Mouse (Mus musculus) heart, embryonic 11.5 days (tissue): ENCODE measurements around the gene Frmd4b. TPM values are rescaled to one million over a fixed set of nuclear protein-coding genes. Genes with fewer than 3 reads are reported as not detected.
A peak's percentile ranks its signal among the peaks of the same experiment; 100 is the strongest.

Experiments used
- ATAC-seq: fragments of 200-750 bp; cut with Nextera tagmentation; replicated peaks from 2 replicates; pipeline ENCODE4 v1.8.0; 2017; ENCODE audit warnings: moderate library complexity; ENCODE audit not compliant: insufficient number of reproducible peaks, low FRiP score, low TSS enrichment
- H3K27ac ChIP-seq: fragments of 300-500 bp; sonication (generic); 2 replicates; pipeline ENCODE4 v1.5.1; 2014; ENCODE audit warnings: mild to moderate bottlenecking, low read depth, low read length
- H3K27me3 ChIP-seq: fragments of 300-500 bp; sonication (generic); 2 replicates; pipeline ENCODE4 v1.6.1; 2014; ENCODE audit warnings: mild to moderate bottlenecking, low read length, mixed read lengths; ENCODE audit not compliant: control insufficient read depth, insufficient read depth
- H3K36me3 ChIP-seq: fragments of 300-500 bp; sonication (generic); 2 replicates; pipeline ENCODE4 v1.6.1; 2014; ENCODE audit warnings: mild to moderate bottlenecking, low read length, moderate library complexity, mixed read lengths; ENCODE audit not compliant: control insufficient read depth, insufficient read depth
- H3K4me1 ChIP-seq: fragments of 300-500 bp; sonication (generic); 2 replicates; pipeline ENCODE4 v1.6.1; 2014; ENCODE audit warnings: low read length; ENCODE audit not compliant: control insufficient read depth, insufficient read depth
- H3K4me2 ChIP-seq: fragments of 300-500 bp; sonication (generic); 2 replicates; pipeline ENCODE4 v1.6.1; 2014; ENCODE audit warnings: mild to moderate bottlenecking, moderate library complexity
- H3K4me3 ChIP-seq: fragments of 300-500 bp; sonication (generic); 2 replicates; pipeline ENCODE4 v1.5.1; 2014; ENCODE audit warnings: low read depth, low read length
- H3K9ac ChIP-seq: fragments of 300-500 bp; sonication (generic); 2 replicates; pipeline ENCODE4 v1.6.1; 2014; ENCODE audit warnings: mild to moderate bottlenecking, low read depth, low read length, moderate library complexity
- H3K9me3 ChIP-seq: fragments of 300-500 bp; sonication (generic); replicated peaks from 2 replicates; pipeline ENCODE4 v1.6.1; 2016; ENCODE audit warnings: low read length; ENCODE audit not compliant: control insufficient read depth
- WGBS: fragments of 180-500 bp; shearing (Covaris S2); extraction: QIAGEN DNeasy Blood & Tissue Kit; methylation state at CpG from one replicate; pipeline ENCODE4 v1.1.7; 2014; ENCODE audit not compliant: insufficient replicate concordance; 5-methylcytosine and 5-hydroxymethylcytosine counted together
- polyA plus RNA-seq: library from polyadenylated mRNA; unstranded; fragments of >200 nt; fragmentation: Nextera tagmentation; extraction: Ambion mirVana; gene quantifications from 2 replicates; pipeline ENCODE4 v1.2.1, GENCODE M21; 2014

The Frmd4b gene
- polyA plus RNA-seq, 1 experiment from 2014 or later, result 29.3 TPM

DNA sequence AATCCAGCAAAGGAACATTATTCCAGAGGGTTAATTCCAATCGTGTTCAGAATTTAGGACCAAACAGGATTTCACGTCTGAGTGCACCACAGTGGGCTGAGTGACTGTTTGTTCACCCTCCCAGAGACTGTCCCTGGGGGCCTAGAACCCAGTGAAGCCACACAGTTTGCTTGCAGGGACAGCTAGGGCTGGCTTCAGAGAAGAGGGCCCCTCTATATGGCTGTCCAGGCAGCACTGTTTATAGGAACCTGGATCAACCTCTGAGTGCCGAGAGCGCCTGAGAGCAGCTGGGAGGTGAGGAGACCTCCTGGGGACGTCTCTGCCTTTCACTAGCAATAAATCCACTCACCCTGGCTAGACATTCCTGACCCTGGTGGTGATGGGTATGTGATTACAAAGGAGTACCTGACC, 278.1 kb downstream of the Frmd4b start:
- WGBS, result 43% methylated on average over 5 of the region's 5 CpGs
- Histone ChIP-seq H3K4me2 (no peak overlapping the region), H3K9me3 (no peaks in the 10 kb centered on the region), H3K27ac (no peak overlapping the region), H3K27me3 (no peaks in the 10 kb centered on the region), H3K36me3 (no peaks in the 10 kb centered on the region), H3K4me1 (peaks cover 9% of the 10 kb centered on the region), H3K4me3 (no peak overlapping the region), H3K9ac (no peak overlapping the region)
- ATAC-seq, result no peak

DNA sequence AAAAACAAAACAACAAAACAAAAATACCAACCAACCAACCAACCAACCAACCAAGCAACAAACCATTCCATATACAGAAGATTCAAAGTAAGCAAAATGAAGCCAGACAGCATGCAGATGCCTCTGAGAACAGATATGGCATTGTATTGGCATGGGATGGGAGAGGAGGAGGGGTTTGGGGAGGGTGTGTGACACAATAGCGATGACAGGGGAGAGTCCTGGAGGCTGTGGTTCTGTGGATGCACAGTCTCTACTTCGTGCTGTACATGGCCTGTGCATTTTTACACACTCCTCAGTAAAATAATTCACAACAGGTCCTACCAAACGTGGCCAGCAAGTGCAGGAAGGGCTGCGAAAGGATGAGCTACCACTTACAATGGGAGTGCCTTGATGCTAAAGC, 278.5 kb downstream of the Frmd4b start:
- 49% methylated on average over 4 of the region's 4 CpGs for WGBS

GRCm38 (mm10) chr6:97333323-97333722, 284.0 kb downstream of the Frmd4b start:
- H3K27ac ChIP-seq, result no peak overlapping the region
- H3K4me2 ChIP-seq, result no peak overlapping the region
- no peaks in the 10 kb centered on the region for H3K4me1 ChIP-seq
- no peak overlapping the region for H3K9ac ChIP-seq
- no peaks in the 10 kb centered on the region for H3K36me3 ChIP-seq
- H3K4me3 ChIP-seq, result no peak overlapping the region
- 0 out of 2 replicates have a peak, but pooled peaks cover 3% of the 10 kb centered on the region for H3K9me3 ChIP-seq
- no peak for ATAC-seq
- WGBS, result 66% methylated on average over 3 of the region's 3 CpGs
- no peaks in the 10 kb centered on the region for H3K27me3 ChIP-seq

More for the DNA sequence above, 278.5 kb downstream of the Frmd4b start:
- H3K4me1 ChIP-seq, result peaks cover 9% of the 10 kb centered on the region
- H3K4me2 ChIP-seq, result no peak overlapping the region
- ATAC-seq, result no peak
- H3K36me3 ChIP-seq, result no peaks in the 10 kb centered on the region
- H3K27ac ChIP-seq, result no peak overlapping the region
- no peaks in the 10 kb centered on the region for H3K9me3 ChIP-seq
- no peak overlapping the region for H3K4me3 ChIP-seq
- H3K9ac ChIP-seq, result no peak overlapping the region
- H3K27me3 ChIP-seq, result no peaks in the 10 kb centered on the region

DNA sequence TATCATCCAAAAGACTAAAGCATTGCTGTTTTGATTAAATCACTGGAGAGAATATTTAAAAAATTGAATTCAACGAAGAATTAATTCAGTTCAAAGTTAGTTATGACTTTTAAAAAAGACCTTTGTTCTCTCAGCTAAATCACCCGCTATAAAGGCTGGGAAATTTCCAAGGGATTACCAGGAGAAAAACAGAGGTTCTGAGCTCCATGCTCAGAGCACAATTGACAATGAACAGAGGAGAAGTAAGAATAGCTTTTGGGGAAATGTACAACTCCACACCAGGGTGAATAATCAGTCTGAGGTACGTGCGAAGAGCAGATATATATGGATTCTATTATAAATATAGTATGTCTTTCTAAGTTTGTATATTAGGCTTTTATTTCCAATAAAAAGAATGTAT, 293.4 kb downstream of the Frmd4b start:
- Histone ChIP-seq H3K9ac (no peak overlapping the region), H3K27me3 (no peaks in the 10 kb centered on the region), H3K4me3 (no peak overlapping the region), H3K4me2 (no peak overlapping the region), H3K27ac (no peak overlapping the region), H3K36me3 (peaks cover 23% of the 10 kb centered on the region), H3K9me3 (no peaks in the 10 kb centered on the region), H3K4me1 (peaks cover 15% of the 10 kb centered on the region)
- WGBS, result 90% methylated on average over 4 of the region's 4 CpGs
- ATAC-seq, result no peak

GRCm38 (mm10) chr6:97322126-97322525, 295.2 kb downstream of the Frmd4b start:
- WGBS, result 65% methylated on average over 12 of the region's 12 CpGs
- Histone ChIP-seq H3K4me3 (no peak overlapping the region), H3K36me3 (peaks cover 17% of the 10 kb centered on the region), H3K9ac (no peak overlapping the region), H3K27ac (0 out of 2 replicates have a peak overlapping the region, but pooled peaks have one; percentile 12), H3K9me3 (no peaks in the 10 kb centered on the region), H3K4me2 (no peak overlapping the region), H3K4me1 (peaks cover 15% of the 10 kb centered on the region), H3K27me3 (no peaks in the 10 kb centered on the region)
- ATAC-seq, result no peak

GRCm38 (mm10) chr6:97321156-97321555, 296.2 kb downstream of the Frmd4b start:
- H3K36me3 ChIP-seq, result peaks cover 13% of the 10 kb centered on the region
- H3K4me1 ChIP-seq, result peaks cover 15% of the 10 kb centered on the region
- H3K4me2 ChIP-seq, result no peak overlapping the region
- no peaks in the 10 kb centered on the region for H3K9me3 ChIP-seq
- H3K27ac ChIP-seq, result peak overlapping the region; percentile 54
- no peak overlapping the region for H3K4me3 ChIP-seq
- ATAC-seq, result 0 out of 2 replicates have a peak, but pooled peaks have one; percentile 35
- 29% methylated on average over 11 of the region's 11 CpGs for WGBS
- no peak overlapping the region for H3K9ac ChIP-seq
- H3K27me3 ChIP-seq, result no peaks in the 10 kb centered on the region

- Histone ChIP-seq H3K9ac (no peak overlapping the region), H3K4me1 (peaks cover 15% of the 10 kb centered on the region), H3K4me3 (no peak overlapping the region), H3K4me2 (no peak overlapping the region), H3K36me3 (peaks cover 4% of the 10 kb centered on the region; the same call in 1 of the 2 replicates), H3K9me3 (no peaks in the 10 kb centered on the region), H3K27ac (no peak overlapping the region), H3K27me3 (no peaks in the 10 kb centered on the region)
- ATAC-seq, result no peak
- 78% methylated on average over 4 of the region's 4 CpGs for WGBS
Observed at GRCm38 (mm10) chr6:97319081-97319480, 298.3 kb downstream of the Frmd4b start.

GRCm38 (mm10) chr6:97317956-97318355, 299.4 kb downstream of the Frmd4b start:
- Histone ChIP-seq H3K4me3 (no peak overlapping the region), H3K36me3 (no peaks in the 10 kb centered on the region), H3K27ac (no peak overlapping the region), H3K4me2 (no peak overlapping the region), H3K9me3 (no peaks in the 10 kb centered on the region), H3K4me1 (peaks cover 15% of the 10 kb centered on the region), H3K27me3 (no peaks in the 10 kb centered on the region), H3K9ac (no peak overlapping the region)
- ATAC-seq, result no peak
- 81% methylated on average over 3 of the region's 3 CpGs for WGBS

DNA sequence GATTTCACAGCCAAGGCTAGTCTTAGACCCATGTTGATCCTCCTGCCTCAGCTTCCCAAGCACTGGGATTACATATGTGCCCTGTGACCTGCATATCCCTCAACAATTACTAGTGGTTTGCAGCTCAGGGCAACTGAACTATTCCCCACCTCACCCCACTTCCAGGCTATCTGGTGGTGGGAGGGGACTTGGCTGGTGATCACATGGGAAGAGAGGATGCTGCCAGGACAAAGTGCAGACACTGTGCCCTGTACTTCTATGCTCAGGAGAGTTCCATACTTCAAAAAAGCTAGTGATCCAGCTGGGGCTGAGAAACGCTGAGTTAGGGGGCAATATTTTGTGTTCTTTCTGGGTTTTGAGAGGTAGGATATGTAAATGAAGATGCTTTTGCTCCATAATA, 300.6 kb downstream of the Frmd4b start:
- no peak overlapping the region for H3K27ac ChIP-seq
- 70% methylated on average over 1 of the region's 1 CpGs for WGBS
- ATAC-seq, result no peak

More for the DNA sequence above, 300.6 kb downstream of the Frmd4b start:
- no peaks in the 10 kb centered on the region for H3K36me3 ChIP-seq
- no peaks in the 10 kb centered on the region for H3K27me3 ChIP-seq
- H3K9me3 ChIP-seq, result no peaks in the 10 kb centered on the region
- no peak overlapping the region for H3K4me2 ChIP-seq
- H3K4me3 ChIP-seq, result no peak overlapping the region
- no peak overlapping the region for H3K9ac ChIP-seq
- H3K4me1 ChIP-seq, result peaks cover 10% of the 10 kb centered on the region
